Comparison of ENCODE assay signal across 9 mouse cellular contexts in genomic region chr3:28523004-28523482, GRCm38 (mm10).
DNase-seq lines count a peak whose midpoint lies in the region; ATAC-seq and TF ChIP-seq lines count a peak whose summit lies in the region.
"Had no signal": no experiment of that assay in that cellular context is flagged by ENCODE, and none has a peak within 500 bp of the region (broad histone marks: within the 10 kb centered on the region; RNA-seq: fewer than 3 reads in every experiment).

No protein-coding gene starts in this region.

- TF ChIP-seq POLR2A in lung, adult 2 months (IDR thresholded peaks at IDR 0.05; ENCODE audit: borderline replicate concordance, extremely low read depth, low read depth, low read length), result no peak

- WGBS in lung, adult 2 months, result 55% methylated on average over 6 of the region's 6 CpGs
- 34% methylated on average over 6 of the region's 6 CpGs for WGBS in intestine, embryonic 14.5 days
- 21% methylated on average over 6 of the region's 6 CpGs for WGBS in stomach, postnatal 0 days

- no peaks in the 10 kb centered on the region for H3K36me3 ChIP-seq in intestine, embryonic 14.5 days (ENCODE audit: control insufficient read depth, insufficient read depth, low read length)
- no peaks in the 10 kb centered on the region for H3K36me3 ChIP-seq in stomach, postnatal 0 days (ENCODE audit: control insufficient read depth, insufficient read depth, low read length)

- H3K4me1 ChIP-seq in lung, adult 2 months (ENCODE audit: control insufficient read depth, insufficient read depth, low read length), result no peaks in the 10 kb centered on the region; the same call in 1 of the 2 replicates
- peaks cover 11% of the 10 kb centered on the region; the same call in 1 of the 2 replicates for H3K4me1 ChIP-seq in intestine, embryonic 14.5 days (replicated peaks; ENCODE audit: control insufficient read depth, insufficient read depth, low read length)
- no peaks in the 10 kb centered on the region for H3K4me1 ChIP-seq in stomach, postnatal 0 days (replicated peaks; ENCODE audit: control insufficient read depth, insufficient read depth)

- no peaks in the 10 kb centered on the region for H3K9me3 ChIP-seq in intestine, embryonic 14.5 days (ENCODE audit: control insufficient read depth, low read length)
- H3K9me3 ChIP-seq in stomach, postnatal 0 days (ENCODE audit: control insufficient read depth, low read length), result no peaks in the 10 kb centered on the region

- H3K9ac ChIP-seq in intestine, embryonic 14.5 days (ENCODE audit: low read length), result no peak overlapping the region
- H3K9ac ChIP-seq in stomach, postnatal 0 days (ENCODE audit: low read length), result no peak overlapping the region

- TF ChIP-seq CTCF in lung, adult 2 months (IDR thresholded peaks at IDR 0.05; ENCODE audit: insufficient read depth, low read length), result no peak
- no peak for TF ChIP-seq CTCF in stomach, postnatal 0 days (IDR thresholded peaks at IDR 0.05; ENCODE audit: low read depth)

- no peak overlapping the region for H3K4me2 ChIP-seq in intestine, embryonic 14.5 days (ENCODE audit: low read length)
- 0 out of 2 replicates have a peak overlapping the region, but pooled peaks have one; percentile 1 for H3K4me2 ChIP-seq in stomach, postnatal 0 days (replicated peaks; ENCODE audit: low read depth)

- ATAC-seq in intestine, embryonic 14.5 days (replicated peaks; ENCODE audit: low FRiP score, low TSS enrichment, low read depth), result peak; percentile 72
- peak; percentile 78 for ATAC-seq in stomach, postnatal 0 days (ENCODE audit: low FRiP score, low TSS enrichment)
- no peak for ATAC-seq in erythroblast, adult 5-6 weeks (replicated peaks; ENCODE audit: low FRiP score, poor library complexity, severe bottlenecking)

- TF ChIP-seq EP300 in stomach, postnatal 0 days (optimal IDR thresholded peaks at IDR 0.05), result no peak

- DNase-seq in adrenal gland, postnatal 36 days, result peak; percentile 12 to 16
- DNase-seq in adrenal gland, postnatal 10 days, result no peak
- peak; percentile 16 for DNase-seq in lung, postnatal 10 days
- no peak for DNase-seq in lung, adult 2 months
- peak; percentile 56 for DNase-seq in intestine, embryonic 14.5 days (ENCODE audit: low spot score)
- DNase-seq in stomach, postnatal 0 days (ENCODE audit: low spot score), result no peak
- no peak for DNase-seq in thymus, postnatal 0 days (ENCODE audit: low spot score)
- DNase-seq: kidney, postnatal 14 days had no signal

- H3K27me3 ChIP-seq in intestine, embryonic 14.5 days (replicated peaks; ENCODE audit: control insufficient read depth, insufficient read depth, low read length), result no peaks in the 10 kb centered on the region
- H3K27me3 ChIP-seq in stomach, postnatal 0 days (ENCODE audit: control insufficient read depth, insufficient read depth, low read length), result no peaks in the 10 kb centered on the region

- H3K4me3 ChIP-seq in lung, adult 2 months (replicated peaks; ENCODE audit: extremely low read depth, low read depth, low read length), result no peak overlapping the region
- no peak overlapping the region for H3K4me3 ChIP-seq in intestine, embryonic 14.5 days (ENCODE audit: low read depth, low read length)
- H3K4me3 ChIP-seq in stomach, postnatal 0 days (ENCODE audit: low read depth, low read length), result no peak overlapping the region

- peak overlapping the region; percentile 43; the same call in 1 of the 2 replicates for H3K27ac ChIP-seq in intestine, embryonic 14.5 days (ENCODE audit: low read depth)
- H3K27ac ChIP-seq in stomach, postnatal 0 days (replicated peaks), result peak overlapping the region; percentile 49

Comparison
In these comparisons a context has a peak if more than half of its experiments do, and no peak if none do; other contexts are left out.
1. DNase-seq: peak in adrenal gland, postnatal 36 days (2 of 2), lung, postnatal 10 days (single experiment) and intestine, embryonic 14.5 days (single experiment); none in adrenal gland, postnatal 10 days (single experiment), lung, adult 2 months (single experiment), stomach, postnatal 0 days (single experiment) and thymus, postnatal 0 days (single experiment).